In the genomic region with DNA sequence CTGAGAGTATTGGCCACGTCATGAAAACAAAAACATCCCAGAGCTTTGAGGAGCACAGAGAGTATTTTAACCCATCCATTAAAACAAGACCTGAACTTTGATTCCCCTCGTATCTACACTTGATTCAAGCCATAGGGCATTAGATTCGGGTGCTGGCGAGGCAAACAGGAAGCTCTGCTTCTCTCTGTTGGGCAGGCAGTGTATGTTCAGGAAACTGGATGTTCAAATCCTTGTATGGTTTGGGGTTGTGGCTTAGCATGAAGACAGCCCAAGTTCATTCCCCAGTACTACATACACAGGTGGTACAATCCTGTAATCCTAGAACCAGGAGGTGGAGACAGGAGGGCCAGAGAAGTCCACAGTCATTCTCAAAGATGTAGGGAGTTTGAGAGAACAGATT, we compare ENCODE assay signal across 26 mouse cellular contexts.
A peak's percentile ranks its signal among the peaks of the same experiment; 100 is the strongest.
DNase-seq lines count a peak whose midpoint lies in the region; ATAC-seq and TF ChIP-seq lines count a peak whose summit lies in the region.
"Had no signal": no experiment of that assay in that cellular context is flagged by ENCODE, and none has a peak within 500 bp of the region (broad histone marks: within the 10 kb centered on the region; RNA-seq: fewer than 3 reads in every experiment).

No protein-coding gene starts in this region.

- H3K4me2 ChIP-seq in CH12.LX (ENCODE audit: insufficient read depth, low read depth, poor library complexity, severe bottlenecking) = peak overlapping the region; percentile 93
- H3K4me2 ChIP-seq: embryonic facial prominence, embryonic 12.5 days; embryonic facial prominence, embryonic 15.5 days; heart, embryonic 13.5 days; hindbrain, embryonic 12.5 days; hindbrain, embryonic 15.5 days had no signal

- TF ChIP-seq RAD21 in CH12.LX (IDR thresholded peaks at IDR 0.05; ENCODE audit: low read depth, low read length) = no peak

- peak; percentile 72 to 86 for ATAC-seq in hematopoietic stem cell, adult 5-6 weeks (replicated peaks in 1 of 2; ENCODE audit: insufficient read depth in 1 of 2, low FRiP score in 2 of 2, low TSS enrichment in 1 of 2, low read depth in 1 of 2, poor library complexity in 2 of 2, severe bottlenecking in 2 of 2)
- ATAC-seq: activated CD4-positive, CD25-positive, alpha-beta regulatory T cell, adult 4 months; CD4-positive, CD25-positive, alpha-beta regulatory T cell, adult 4 months; forebrain, embryonic 14.5 days; intestine, postnatal 0 days had no signal

- H3K9me3 ChIP-seq in CH12.LX (replicated peaks; ENCODE audit: low read length) = no peaks in the 10 kb centered on the region
- H3K9me3 ChIP-seq: embryonic facial prominence, embryonic 12.5 days; embryonic facial prominence, embryonic 15.5 days; heart, embryonic 10.5 days; heart, embryonic 13.5 days; hindbrain, embryonic 12.5 days; hindbrain, embryonic 15.5 days had no signal

- no peak overlapping the region for H3K27ac ChIP-seq in CH12.LX (ENCODE audit: insufficient read depth, low read depth)
- H3K27ac ChIP-seq: embryonic facial prominence, embryonic 12.5 days; embryonic facial prominence, embryonic 15.5 days; heart, adult 2 months; heart, embryonic 10.5 days; heart, embryonic 13.5 days; hindbrain, embryonic 12.5 days; hindbrain, embryonic 15.5 days had no signal

- H3K4me3 ChIP-seq in CH12.LX (replicated peaks in 1 of 3; ENCODE audit: low read depth in 2 of 3, low read length in 2 of 3, poor library complexity in 1 of 3) = no peak overlapping the region
- H3K4me3 ChIP-seq: embryonic facial prominence, embryonic 12.5 days; embryonic facial prominence, embryonic 15.5 days; heart, adult 2 months; heart, embryonic 10.5 days; heart, embryonic 13.5 days; hindbrain, embryonic 12.5 days; hindbrain, embryonic 15.5 days had no signal

- H3K36me3 ChIP-seq in CH12.LX (replicated peaks in 1 of 2; ENCODE audit: control insufficient read depth in 1 of 2, insufficient read depth in 1 of 2, low read length in 1 of 2) = no peaks in the 10 kb centered on the region
- H3K36me3 ChIP-seq: embryonic facial prominence, embryonic 12.5 days; embryonic facial prominence, embryonic 15.5 days; heart, embryonic 10.5 days; heart, embryonic 13.5 days; hindbrain, embryonic 12.5 days; hindbrain, embryonic 15.5 days had no signal

- H3K79me2 ChIP-seq in CH12.LX (replicated peaks; ENCODE audit: control insufficient read depth, extremely low read depth, insufficient read depth, poor library complexity, severe bottlenecking) = no peaks in the 10 kb centered on the region

- no peak for TF ChIP-seq POLR2A in CH12.LX (IDR thresholded peaks at IDR 0.05; ENCODE audit: low read depth, low read length)

- in situ Hi-C loops in CH12.LX (cut with MboI; ENCODE audit: low pct_ligation_motif_present, low pct_unique_long_range_greater_than_20kb, low sequenced_read_pairs) = no loop called here

- DNase-seq in 416B (ENCODE audit: low read depth) (peak; percentile 5), CH12.LX (ENCODE audit: extremely low read depth) (no peak)
- DNase-seq in layer of hippocampus, adult 9-10 months (ENCODE audit: low spot score) = no peak
- no peak for DNase-seq in cerebellum, postnatal 14 days
- DNase-seq in Muller cell, postnatal 12 days (ENCODE audit: inconsistent ontology term) = no peak
- DNase-seq: adrenal gland, adult 8-10 months; adrenal gland, postnatal 25 days; cerebellum, adult 11-12 months; cerebellum, adult 8-10 months; cerebellum, postnatal 10 days; gastrocnemius, postnatal 10 days; gastrocnemius, postnatal 36 days; heart, adult 2 months; heart, postnatal 14 days; heart, postnatal 4 days had no signal

- H3K27me3 ChIP-seq in CH12.LX (replicated peaks) = no peaks in the 10 kb centered on the region
- H3K27me3 ChIP-seq: embryonic facial prominence, embryonic 12.5 days; embryonic facial prominence, embryonic 15.5 days; heart, embryonic 13.5 days; hindbrain, embryonic 12.5 days; hindbrain, embryonic 15.5 days had no signal

- TF ChIP-seq EP300 in CH12.LX (IDR thresholded peaks at IDR 0.05; ENCODE audit: low read length) = no peak

- peak overlapping the region; percentile 63; the same call in 1 of the 2 replicates for H3K9ac ChIP-seq in CH12.LX (ENCODE audit: insufficient read depth, low read depth)
- H3K9ac ChIP-seq: embryonic facial prominence, embryonic 12.5 days; embryonic facial prominence, embryonic 15.5 days; heart, embryonic 13.5 days; hindbrain, embryonic 12.5 days; hindbrain, embryonic 15.5 days had no signal

- peaks cover 0 to 2% of the 10 kb centered on the region in 2 experiments; a peak in 1 of 4 replicates for H3K4me1 ChIP-seq in CH12.LX (ENCODE audit: control insufficient read depth in 1 of 2, insufficient read depth in 2 of 2)
- H3K4me1 ChIP-seq: embryonic facial prominence, embryonic 12.5 days; embryonic facial prominence, embryonic 15.5 days; heart, embryonic 10.5 days; heart, embryonic 13.5 days; hindbrain, embryonic 12.5 days; hindbrain, embryonic 15.5 days had no signal

- dilution Hi-C loops in CH12.LX (cut with MboI; ENCODE audit: extremely low pct_ligation_motif_present, extremely low pct_unique_long_range_greater_than_20kb, low sequenced_read_pairs) = no loop called here

- TF ChIP-seq CTCF in CH12.LX (conservative IDR thresholded peaks at IDR 0.05 in 1 of 2, IDR thresholded peaks at IDR 0.05 in 1 of 2; ENCODE audit: low read depth in 2 of 2, low read length in 2 of 2) = no peak

TF ChIP-seq in CH12.LX, 34 proteins besides CTCF, POLR2A, EP300 and RAD21:
- TF ChIP-seq PAX5 (IDR thresholded peaks at IDR 0.05; ENCODE audit: low read length) = no peak
